Mouse (Mus musculus) T-helper 1 cell (primary cell): ENCODE measurements around the gene Gimap3.

Source experiments
- in situ Hi-C: fragments of 300-600 bp; cut with MboI, MseI; formaldehyde crosslinking; loops from one replicate; pipeline ENCODE4 v1.15.1; 2025; ENCODE audit warnings: high pct_unique_total_duplicates

Gimap3 gene

GRCm38 (mm10) chr6:48770696-48771095 lies at the start of gene Gimap3:
Gene Gimap3, minus strand, starts transcription at chr6:48770851.
- in situ Hi-C loops = loop anchor here (5.0 kb wide), 2 partner anchors 123 to 593 kb away; partner anchors contain the start of gene Gimap8

GRCm38 (mm10) chr6:48817815-48818214 lies 47.2 kb upstream of the Gimap3 start:
- in situ Hi-C loops = no loop called here

- in situ Hi-C loops = no loop called here
These were observed 44.4 kb upstream of the Gimap3 start for GRCm38 (mm10) chr6:48815013-48815412.

GRCm38 (mm10) chr6:48809494-48810219 lies 39.0 kb upstream of the Gimap3 start:
- in situ Hi-C loops = no loop called here

GRCm38 (mm10) chr6:48806746-48807145 lies 36.1 kb upstream of the Gimap3 start:
- in situ Hi-C loops = no loop called here

- in situ Hi-C loops = no loop called here
These were observed 33.7 kb upstream of the Gimap3 start for GRCm38 (mm10) chr6:48804346-48804745.

GRCm38 (mm10) chr6:48803406-48804051 lies 32.9 kb upstream of the Gimap3 start:
- in situ Hi-C loops = no loop called here

- in situ Hi-C loops = no loop called here
These were observed 31.2 kb upstream of the Gimap3 start for GRCm38 (mm10) chr6:48801897-48802296.

GRCm38 (mm10) chr6:48787867-48788266 lies 17.2 kb upstream of the Gimap3 start:
- in situ Hi-C loops = no loop called here

- in situ Hi-C loops = no loop called here
These were observed 14.9 kb upstream of the Gimap3 start for GRCm38 (mm10) chr6:48785601-48786000.

- in situ Hi-C loops = no loop called here
These were observed 14.5 kb upstream of the Gimap3 start for GRCm38 (mm10) chr6:48785189-48785588.

GRCm38 (mm10) chr6:48784406-48784805 lies 13.8 kb upstream of the Gimap3 start:
- in situ Hi-C loops = no loop called here

GRCm38 (mm10) chr6:48772030-48772429 lies 1.4 kb upstream of the Gimap3 start:
- in situ Hi-C loops = loop anchor here (5.0 kb wide), 2 partner anchors 125 to 595 kb away; partner anchors contain the start of gene Gimap8

- in situ Hi-C loops = no loop called here
These were observed 1.7 kb downstream of the Gimap3 start for GRCm38 (mm10) chr6:48768933-48769332.

GRCm38 (mm10) chr6:48768178-48768869 lies 2.3 kb downstream of the Gimap3 start:
- in situ Hi-C loops = no loop called here

GRCm38 (mm10) chr6:48764496-48764895 lies 6.2 kb downstream of the Gimap3 start:
- in situ Hi-C loops = no loop called here

GRCm38 (mm10) chr6:48763567-48764270 lies 6.9 kb downstream of the Gimap3 start:
- in situ Hi-C loops = no loop called here

GRCm38 (mm10) chr6:48747091-48747966 lies 23.3 kb downstream of the Gimap3 start:
- in situ Hi-C loops = no loop called here

- in situ Hi-C loops = no loop called here
These were observed 24.4 kb downstream of the Gimap3 start, which contains the start of gene Gimap5 for GRCm38 (mm10) chr6:48745959-48746889. Gene Gimap5, plus strand, starts transcription at chr6:48746197.

GRCm38 (mm10) chr6:48745490-48745889 lies 25.2 kb downstream of the Gimap3 start:
- in situ Hi-C loops = no loop called here
